Mouse (Mus musculus) kidney, postnatal 4 days (tissue): ENCODE results near the gene St6galnac3.

Source experiments
- DNase-seq, 2 experiments: peaks; one replicate each; pipeline ENCODE4 v3.0.0; 2021; ENCODE audit warnings: mixed read lengths in 2 of 2

The St6galnac3 gene

GRCm38 (mm10) chr3:153272241-153272640 is 452.7 kb downstream of the St6galnac3 start:
- no peak for DNase-seq

GRCm38 (mm10) chr3:153267397-153267796 is 457.6 kb downstream of the St6galnac3 start:
- no peak for DNase-seq

- DNase-seq: no peak
Observed at GRCm38 (mm10) chr3:153261985-153262384, 463.0 kb downstream of the St6galnac3 start.

GRCm38 (mm10) chr3:153260225-153260933 is 464.6 kb downstream of the St6galnac3 start:
- no peak for DNase-seq

GRCm38 (mm10) chr3:153255910-153256309 is 469.1 kb downstream of the St6galnac3 start:
- DNase-seq: no peak

GRCm38 (mm10) chr3:153251653-153252052 is 473.3 kb downstream of the St6galnac3 start:
- DNase-seq: no peak

- peak; percentile 82 to 84 for DNase-seq
Observed at GRCm38 (mm10) chr3:153250598-153251257, 474.2 kb downstream of the St6galnac3 start.

- no peak for DNase-seq
Observed at GRCm38 (mm10) chr3:153248866-153249265, 476.1 kb downstream of the St6galnac3 start.

GRCm38 (mm10) chr3:153248029-153248428 is 476.9 kb downstream of the St6galnac3 start:
- DNase-seq: peak; percentile 35 to 49

GRCm38 (mm10) chr3:153242524-153242923 is 482.4 kb downstream of the St6galnac3 start:
- DNase-seq: peak in 1 of 2 experiments; percentile 14

GRCm38 (mm10) chr3:153241134-153241533 is 483.8 kb downstream of the St6galnac3 start:
- DNase-seq: no peak

- DNase-seq: no peak
Observed at GRCm38 (mm10) chr3:153240366-153240765, 484.6 kb downstream of the St6galnac3 start.

- DNase-seq: peak in 1 of 2 experiments; percentile 24
Observed at GRCm38 (mm10) chr3:153238381-153238780, 486.6 kb downstream of the St6galnac3 start.

GRCm38 (mm10) chr3:153236262-153236661 is 488.7 kb downstream of the St6galnac3 start:
- no peak for DNase-seq

GRCm38 (mm10) chr3:153222611-153223402 is 502.2 kb downstream of the St6galnac3 start:
- DNase-seq: peak in 1 of 2 experiments; percentile 18

GRCm38 (mm10) chr3:153219391-153219790 is 505.6 kb downstream of the St6galnac3 start:
- DNase-seq: no peak

- no peak for DNase-seq
Observed at GRCm38 (mm10) chr3:153208186-153208585, 516.8 kb downstream of the St6galnac3 start.

GRCm38 (mm10) chr3:153204046-153204445 is 520.9 kb downstream of the St6galnac3 start:
- no peak for DNase-seq

GRCm38 (mm10) chr3:153201835-153202234 is 523.1 kb downstream of the St6galnac3 start:
- DNase-seq: no peak

GRCm38 (mm10) chr3:153200801-153201200 is 524.2 kb downstream of the St6galnac3 start:
- DNase-seq: no peak

GRCm38 (mm10) chr3:153200076-153200475 is 524.9 kb downstream of the St6galnac3 start:
- DNase-seq: no peak

- DNase-seq: no peak
Observed at GRCm38 (mm10) chr3:153199251-153199650, 525.7 kb downstream of the St6galnac3 start.

- peak; percentile 6 to 41 for DNase-seq
Observed at GRCm38 (mm10) chr3:153198514-153198913, 526.5 kb downstream of the St6galnac3 start.
